Mouse (Mus musculus) embryo, embryonic 11 days (tissue): ENCODE measurements around the gene Ncbp2.
"Not testable (repeated sequence)": the region's sequence is repeated elsewhere in the genome, so short reads cannot be mapped to it uniquely, and the experiment has no call there.

Experiments
- DNase-seq: peaks from one replicate; pipeline ENCODE4 v3.0.0-alpha.2; 2015

Gene Ncbp2

GRCm38 (mm10) chr16:31935091-31935979 is 13.0 kb upstream of the Ncbp2 start:
- peak; percentile 49 for DNase-seq

- no peak for DNase-seq
These were observed 11.7 kb upstream of the Ncbp2 start for GRCm38 (mm10) chr16:31936568-31936967.

GRCm38 (mm10) chr16:31938856-31939255 is 9.5 kb upstream of the Ncbp2 start:
- DNase-seq: no peak

GRCm38 (mm10) chr16:31940586-31940985 is 7.7 kb upstream of the Ncbp2 start:
- DNase-seq: no peak

- DNase-seq: peak; percentile 89
These were observed 4.3 kb upstream of the Ncbp2 start for GRCm38 (mm10) chr16:31943980-31944379.

GRCm38 (mm10) chr16:31944698-31945255 is 3.5 kb upstream of the Ncbp2 start:
- no peak for DNase-seq

GRCm38 (mm10) chr16:31945372-31945771 is 2.9 kb upstream of the Ncbp2 start:
- DNase-seq: no peak

GRCm38 (mm10) chr16:31945986-31946385 is 2.3 kb upstream of the Ncbp2 start:
- not testable (repeated sequence) for DNase-seq

GRCm38 (mm10) chr16:31947333-31947732 is 980 bp upstream of the Ncbp2 start:
- DNase-seq: no peak

- DNase-seq: no peak
These were observed 404 bp upstream of the Ncbp2 start for GRCm38 (mm10) chr16:31947901-31948316.

GRCm38 (mm10) chr16:31963224-31963623 is 14.9 kb downstream of the Ncbp2 start:
- DNase-seq: no peak

- DNase-seq: no peak
These were observed 26.9 kb downstream of the Ncbp2 start for GRCm38 (mm10) chr16:31975258-31975657.

- DNase-seq: no peak
These were observed 31.2 kb downstream of the Ncbp2 start for GRCm38 (mm10) chr16:31979501-31979900.

GRCm38 (mm10) chr16:31980946-31981345 is 32.6 kb downstream of the Ncbp2 start:
- no peak for DNase-seq

GRCm38 (mm10) chr16:31992039-31992438 is 43.7 kb downstream of the Ncbp2 start:
- DNase-seq: no peak

GRCm38 (mm10) chr16:31993195-31993594 is 44.9 kb downstream of the Ncbp2 start:
- DNase-seq: no peak

GRCm38 (mm10) chr16:31993946-31994345 is 45.6 kb downstream of the Ncbp2 start:
- DNase-seq: no peak

- no peak for DNase-seq
These were observed 48.1 kb downstream of the Ncbp2 start for GRCm38 (mm10) chr16:31996371-31996770.

- DNase-seq: peak; percentile 96
These were observed 54.5 kb downstream of the Ncbp2 start, which contains the start of gene Senp5 for GRCm38 (mm10) chr16:32002509-32003477. Gene Senp5 (minus strand): TSS chr16:32003287.

GRCm38 (mm10) chr16:32004731-32005130 is 56.4 kb downstream of the Ncbp2 start:
- no peak for DNase-seq

GRCm38 (mm10) chr16:32008529-32009293 is 60.4 kb downstream of the Ncbp2 start:
- DNase-seq: no peak

GRCm38 (mm10) chr16:32009913-32010312 is 61.6 kb downstream of the Ncbp2 start:
- peak; percentile 10 for DNase-seq
